Mouse (Mus musculus): ENCODE data around the gene Myo6.

DNA sequence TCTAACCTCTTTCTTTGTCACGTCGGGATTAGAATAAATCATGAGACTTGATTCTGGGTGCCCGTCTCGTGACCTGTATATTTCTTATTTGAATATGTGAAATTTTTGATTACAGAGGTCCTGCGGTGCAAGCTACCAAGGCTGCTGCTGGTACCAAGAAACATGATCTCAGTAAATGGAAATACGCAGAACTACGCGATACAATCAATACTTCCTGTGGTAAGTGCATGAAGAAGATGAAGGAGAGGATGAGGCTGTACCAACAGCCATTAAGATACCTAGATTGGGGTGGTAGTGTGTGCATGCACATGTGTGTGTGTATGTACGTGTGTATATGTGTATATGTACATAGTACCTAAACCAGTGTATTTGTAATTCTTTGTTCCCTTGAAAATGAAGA, 134.2 kb downstream of the Myo6 start:
- TF ChIP-seq CTCF (IDR thresholded peaks at IDR 0.05) (no peak), EP300 (IDR thresholded peaks at IDR 0.05) (no peak)

Data from lung, postnatal 0 days (tissue).